In genomic region chr7:19629361-19629734, GRCm38 (mm10) we compare ENCODE assay signal across 8 mouse cellular contexts. TPM values are rescaled to one million over a fixed set of nuclear protein-coding genes. Genes with fewer than 3 reads are reported as not detected.
A peak's percentile ranks its signal among the peaks of the same experiment; 100 is the strongest.
DNase-seq lines count a peak whose midpoint lies in the region; ATAC-seq and TF ChIP-seq lines count a peak whose summit lies in the region.

Gene Relb (minus strand): TSS chr7:19629438.

- H3K4me1 ChIP-seq in heart, embryonic 10.5 days: peaks cover 4% of the 10 kb centered on the region; the same call in 1 of the 2 replicates
- H3K4me1 ChIP-seq in kidney, embryonic 15.5 days: peaks cover 12% of the 10 kb centered on the region; the same call in 1 of the 2 replicates
- peaks cover 16% of the 10 kb centered on the region; the same call in 1 of the 2 replicates for H3K4me1 ChIP-seq in limb, embryonic 15.5 days
- no peaks in the 10 kb centered on the region for H3K4me1 ChIP-seq in midbrain, postnatal 0 days (ENCODE audit: insufficient read depth, low read length)

- peak within 1 kb of the TSS; percentile 59 for H3K27ac ChIP-seq in heart, embryonic 10.5 days
- H3K27ac ChIP-seq in kidney, embryonic 15.5 days: peak within 1 kb of the TSS; percentile 85
- H3K27ac ChIP-seq in limb, embryonic 15.5 days: peak within 1 kb of the TSS; percentile 91
- H3K27ac ChIP-seq in midbrain, postnatal 0 days (ENCODE audit: low read depth, low read length): no peak within 1 kb of the TSS; the same call in 1 of the 2 replicates

- no peaks in the 10 kb centered on the region for H3K79me2 ChIP-seq in C2C12 (ENCODE audit: control insufficient read depth, insufficient read depth)

- TF ChIP-seq CTCF in C2C12 (IDR thresholded peaks at IDR 0.05; ENCODE audit: control insufficient read depth, insufficient read depth, insufficient read length): no peak
- TF ChIP-seq CTCF in midbrain, postnatal 0 days (IDR thresholded peaks at IDR 0.05): no peak

- peak; percentile 61 for ATAC-seq in erythroblast, adult 5-6 weeks (replicated peaks; ENCODE audit: low FRiP score, poor library complexity, severe bottlenecking)
- peak; percentile 69; the same call in 1 of the 2 replicates for ATAC-seq in kidney, embryonic 15.5 days (replicated peaks; ENCODE audit: low FRiP score)
- peak; percentile 40 for ATAC-seq in limb, embryonic 15.5 days (ENCODE audit: insufficient number of reproducible peaks, low FRiP score, low TSS enrichment, low read depth)
- ATAC-seq in midbrain, postnatal 0 days (ENCODE audit: low FRiP score): peak; percentile 81

- H3K9ac ChIP-seq in kidney, embryonic 15.5 days: peak within 1 kb of the TSS; percentile 41
- H3K9ac ChIP-seq in limb, embryonic 15.5 days: peak within 1 kb of the TSS; percentile 65
- peak within 1 kb of the TSS; percentile 48 for H3K9ac ChIP-seq in midbrain, postnatal 0 days (replicated peaks; ENCODE audit: low read length, poor library complexity, severe bottlenecking)

- H3K79me3 ChIP-seq in C2C12 (ENCODE audit: low read depth): no peaks in the 10 kb centered on the region

- H3ac ChIP-seq in C2C12 (ENCODE audit: control insufficient read depth, insufficient read length, low read depth): peak within 1 kb of the TSS; percentile 92

- no peaks in the 10 kb centered on the region for H3K9me3 ChIP-seq in heart, embryonic 10.5 days
- no peaks in the 10 kb centered on the region for H3K9me3 ChIP-seq in kidney, embryonic 15.5 days (replicated peaks)
- no peaks in the 10 kb centered on the region for H3K9me3 ChIP-seq in limb, embryonic 15.5 days
- no peaks in the 10 kb centered on the region for H3K9me3 ChIP-seq in midbrain, postnatal 0 days (ENCODE audit: low read length)

- H3K4me3 ChIP-seq in C2C12 (ENCODE audit: insufficient read depth, poor library complexity, severe bottlenecking): peak within 1 kb of the TSS; percentile 45
- peak within 1 kb of the TSS; percentile 76 for H3K4me3 ChIP-seq in heart, embryonic 10.5 days
- H3K4me3 ChIP-seq in kidney, embryonic 15.5 days (replicated peaks): peak within 1 kb of the TSS; percentile 69
- H3K4me3 ChIP-seq in limb, embryonic 15.5 days: peak within 1 kb of the TSS; percentile 89
- H3K4me3 ChIP-seq in midbrain, postnatal 0 days (ENCODE audit: low read depth, low read length): peak within 1 kb of the TSS; percentile 62

- peaks cover 7% of the 10 kb centered on the region for H3K36me3 ChIP-seq in C2C12 (ENCODE audit: control insufficient read depth, insufficient read depth)
- peaks cover 28% of the 10 kb centered on the region for H3K36me3 ChIP-seq in heart, embryonic 10.5 days
- H3K36me3 ChIP-seq in kidney, embryonic 15.5 days: peaks cover 27% of the 10 kb centered on the region
- peaks cover 26% of the 10 kb centered on the region for H3K36me3 ChIP-seq in limb, embryonic 15.5 days
- H3K36me3 ChIP-seq in midbrain, postnatal 0 days (ENCODE audit: insufficient read depth, low read length): peaks cover 26% of the 10 kb centered on the region

- H3K27me3 ChIP-seq in C2C12 (ENCODE audit: control insufficient read depth, insufficient read depth, insufficient read length): no peaks in the 10 kb centered on the region
- no peaks in the 10 kb centered on the region for H3K27me3 ChIP-seq in heart, embryonic 10.5 days (ENCODE audit: insufficient read depth, poor library complexity, severe bottlenecking)
- H3K27me3 ChIP-seq in kidney, embryonic 15.5 days: no peaks in the 10 kb centered on the region
- no peaks in the 10 kb centered on the region for H3K27me3 ChIP-seq in limb, embryonic 15.5 days
- H3K27me3 ChIP-seq in midbrain, postnatal 0 days (ENCODE audit: insufficient read depth, low read length): no peaks in the 10 kb centered on the region

- H3K4me2 ChIP-seq in kidney, embryonic 15.5 days: peak within 1 kb of the TSS; percentile 90
- H3K4me2 ChIP-seq in limb, embryonic 15.5 days: peak within 1 kb of the TSS; percentile 95
- H3K4me2 ChIP-seq in midbrain, postnatal 0 days (ENCODE audit: low read depth, low read length, poor library complexity, severe bottlenecking): peak within 1 kb of the TSS; percentile 74

- peak; percentile 83 for DNase-seq in brain, adult 2 months (ENCODE audit: low read depth, low spot score)
- peak; percentile 95 for DNase-seq in heart, embryonic 10.5 days (ENCODE audit: low spot score)
- peak; percentile 91 for DNase-seq in midbrain, postnatal 0 days (ENCODE audit: low spot score)
- DNase-seq in spleen, postnatal 10 days (ENCODE audit: low spot score in 2 of 2): peak; percentile 80 to 92

- 2% methylated on average over 40 of the region's 41 CpGs for WGBS in heart, embryonic 10.5 days
- WGBS in kidney, embryonic 15.5 days: under 1% methylated on average over 39 of the region's 41 CpGs
- WGBS in limb, embryonic 15.5 days: 1% methylated on average over 23 of the region's 41 CpGs
- WGBS in midbrain, postnatal 0 days: 0% methylated on average over 24 of the region's 41 CpGs

TF ChIP-seq in C2C12, 6 proteins besides CTCF, POLR2A, EP300 and RAD21:
- TF ChIP-seq MYOD1 (IDR thresholded peaks at IDR 0.05; ENCODE audit: control insufficient read depth, insufficient read length, low read depth) (no peak), MYOG (IDR thresholded peaks at IDR 0.05; ENCODE audit: control insufficient read depth, extremely low read depth, insufficient read length) (no peak), USF1 (IDR thresholded peaks at IDR 0.05; ENCODE audit: low read depth) (peak; percentile 90)
TF ChIP-seq in C2C12: peak in this region for 1.

RNA-seq across cellular contexts. Expression of gene Relb, which starts in this region (rescaled TPM):
- 11.1 TPM for polyA plus RNA-seq in C2C12 (2012; fragmentation: generic; extraction: Trizol)
- 1.5 TPM in 1 of 2 replicates, not detected in the other for total RNA-seq in erythroblast, adult 5-6 weeks (2015; ENCODE audit: low replicate concordance)
- 0.68 and 2.2 TPM in 2 replicates for total RNA-seq in erythroblast, adult 5-6 weeks (2017; ENCODE audit: low replicate concordance)
- 3.3 and 3.8 TPM in 2 replicates for polyA plus RNA-seq in heart, embryonic 10.5 days (2016; fragmentation: Nextera tagmentation; extraction: Ambion mirVana)
- 8.8 and 10.0 TPM in 2 replicates for polyA plus RNA-seq in kidney, embryonic 15.5 days (2015; fragmentation: Nextera tagmentation; extraction: Ambion mirVana)
- 11.8 and 14.1 TPM in 2 replicates for polyA plus RNA-seq in limb, embryonic 15.5 days (2015; fragmentation: Nextera tagmentation; extraction: Ambion mirVana)
- total RNA-seq in midbrain, postnatal 0 days (2014; rRNA removed): 5.6 and 7.3 TPM in 2 replicates
- polyA plus RNA-seq in midbrain, postnatal 0 days (2015; fragmentation: Nextera tagmentation; extraction: Ambion mirVana): 5.6 and 6.2 TPM in 2 replicates
